Mouse (Mus musculus) liver, adult 2 months (tissue): Measurements from ENCODE around the gene Gadd45gip1.

ENCODE experiments used
- CTCF ChIP-seq: fragments of 200-500 bp; IDR thresholded peaks from 2 replicates; pipeline ENCODE4 v1.5.1; 2011; ENCODE audit warnings: low read depth, low read length, control low read depth
- POLR2A ChIP-seq: fragments of 200-500 bp; IDR thresholded peaks from 2 replicates; pipeline ENCODE4 v1.6.1; 2011; ENCODE audit warnings: low read length, control low read depth; ENCODE audit not compliant: insufficient read depth; ENCODE audit errors: extremely low read depth

GRCm38 (mm10) chr8:84839875-84840247, 8.5 kb downstream of the Gadd45gip1 start:
- TF ChIP-seq POLR2A (no peak), CTCF (no peak)
